ENCODE assay signal across 8 mouse cellular contexts in genomic region chr10:110733343-110733742, GRCm38 (mm10). TPM values are rescaled to one million over a fixed set of nuclear protein-coding genes. Genes with fewer than 3 reads are reported as not detected.
A peak's percentile ranks its signal among the peaks of the same experiment; 100 is the strongest.
DNase-seq lines count a peak whose midpoint lies in the region; ATAC-seq and TF ChIP-seq lines count a peak whose summit lies in the region.

No protein-coding gene starts in this region.

- H3K4me3 ChIP-seq in G1E (ENCODE audit: low read depth, low read length), result no peak overlapping the region
- no peak overlapping the region for H3K4me3 ChIP-seq in embryonic facial prominence, embryonic 10.5 days
- no peak overlapping the region for H3K4me3 ChIP-seq in layer of hippocampus, adult 2 months
- no peak overlapping the region for H3K4me3 ChIP-seq in lung, adult 2 months (replicated peaks; ENCODE audit: extremely low read depth, low read depth, low read length)

- intact Hi-C loops in heart, postnatal 10 days (cut with DNase I), result loop anchor here (1.0 to 10.0 kb wide), 3 partner anchors 276 to 819 kb away; partner anchors contain the start of gene Nav3

- 23% methylated on average over 6 of the region's 6 CpGs for WGBS in embryonic facial prominence, embryonic 10.5 days
- WGBS in lung, adult 2 months, result 17% methylated on average over 6 of the region's 6 CpGs

- no peak for TF ChIP-seq POLR2A in lung, adult 2 months (IDR thresholded peaks at IDR 0.05; ENCODE audit: borderline replicate concordance, extremely low read depth, low read depth, low read length)

- H3K9me3 ChIP-seq in G1E (replicated peaks), result no peaks in the 10 kb centered on the region
- H3K9me3 ChIP-seq in embryonic facial prominence, embryonic 10.5 days, result no peaks in the 10 kb centered on the region

- TF ChIP-seq CTCF in G1E (IDR thresholded peaks at IDR 0.05; ENCODE audit: low read depth, low read length), result peak; percentile 62
- TF ChIP-seq CTCF in layer of hippocampus, adult 2 months (conservative IDR thresholded peaks at IDR 0.05), result peak; percentile 89
- TF ChIP-seq CTCF in lung, adult 2 months (IDR thresholded peaks at IDR 0.05; ENCODE audit: insufficient read depth, low read length), result peak; percentile 60

- no peaks in the 10 kb centered on the region for H3K36me3 ChIP-seq in G1E (replicated peaks)
- H3K36me3 ChIP-seq in embryonic facial prominence, embryonic 10.5 days (replicated peaks), result no peaks in the 10 kb centered on the region

- peak; percentile 79 for ATAC-seq in G1E (ENCODE audit: extremely low read depth, insufficient number of reproducible peaks, low FRiP score, poor library complexity, severe bottlenecking)

- H3K27me3 ChIP-seq in G1E (ENCODE audit: insufficient read depth, low read length), result peaks cover 6% of the 10 kb centered on the region; the same call in 1 of the 2 replicates
- H3K27me3 ChIP-seq in embryonic facial prominence, embryonic 10.5 days (replicated peaks; ENCODE audit: low read depth, poor library complexity, severe bottlenecking), result no peaks in the 10 kb centered on the region

- peak; percentile 36 for DNase-seq in G1E (ENCODE audit: low spot score)
- DNase-seq in adrenal gland, postnatal 25 days, result peak; percentile 74
- DNase-seq in embryonic facial prominence, embryonic 10.5 days (ENCODE audit: low spot score), result peak; percentile 65
- peak; percentile 67 to 79 for DNase-seq in heart, postnatal 10 days
- DNase-seq in layer of hippocampus, adult 2 months (ENCODE audit: low spot score in 2 of 2), result peak; percentile 69 to 80
- DNase-seq in lung, adult 2 months, result peak; percentile 48
- peak; percentile 83 for DNase-seq in retina, embryonic 14.5 days (ENCODE audit: low spot score)
- DNase-seq in urinary bladder, postnatal 36 days (ENCODE audit: low spot score in 2 of 2), result peak; percentile 39 to 52

- no peak overlapping the region for H3K27ac ChIP-seq in embryonic facial prominence, embryonic 10.5 days (replicated peaks)
- no peak overlapping the region for H3K27ac ChIP-seq in layer of hippocampus, adult 2 months

- H3K4me1 ChIP-seq in G1E (ENCODE audit: insufficient read depth, low read depth, low read length), result no peaks in the 10 kb centered on the region
- 0 out of 2 replicates have a peak, but pooled peaks cover 3% of the 10 kb centered on the region for H3K4me1 ChIP-seq in embryonic facial prominence, embryonic 10.5 days
- no peaks in the 10 kb centered on the region for H3K4me1 ChIP-seq in lung, adult 2 months (ENCODE audit: control insufficient read depth, insufficient read depth, low read length)

RNA-seq across cellular contexts. Expression of gene E2f7, which starts 11.9 kb away (rescaled TPM):
- total RNA-seq in G1E (2014; fragmentation: Nextera tagmentation) (26.2 and 28.1 TPM in 2 replicates), G1E (2017) (9.4 and 10.7 TPM in 2 replicates)
- 23.0 and 24.4 TPM in 2 replicates for polyA plus RNA-seq in G1E (2012)
- total RNA-seq in adrenal gland, postnatal 25 days (2021), result 2.8 and 2.9 TPM in 2 replicates
- polyA plus RNA-seq in embryonic facial prominence, embryonic 10.5 days (2016; fragmentation: Nextera tagmentation; extraction: Ambion mirVana), result 41.9 and 42.4 TPM in 2 replicates
- total RNA-seq in heart, postnatal 10 days (2021), result 1 to 10 TPM; 6.8 to 7.0 TPM
- under 1 TPM; 0.33 to 0.86 TPM for total RNA-seq in layer of hippocampus, adult 2 months (2021)
- 0.40 TPM in 2 replicates for polyA plus RNA-seq in lung, adult 2 months (2012; rRNA removed)
